Mouse (Mus musculus) natural killer cell, adult 2 months (primary cell): ENCODE measurements around the gene Btbd35f27.
"Not testable (repeated sequence)": the region's sequence is repeated elsewhere in the genome, so short reads cannot be mapped to it uniquely, and the experiment has no call there.

Experiments
- DNase-seq, 2 experiments: peaks; one replicate each; pipeline ENCODE4 v3.0.0; 2022; ENCODE audit warnings: low spot score in 2 of 2

The Btbd35f27 gene

DNA sequence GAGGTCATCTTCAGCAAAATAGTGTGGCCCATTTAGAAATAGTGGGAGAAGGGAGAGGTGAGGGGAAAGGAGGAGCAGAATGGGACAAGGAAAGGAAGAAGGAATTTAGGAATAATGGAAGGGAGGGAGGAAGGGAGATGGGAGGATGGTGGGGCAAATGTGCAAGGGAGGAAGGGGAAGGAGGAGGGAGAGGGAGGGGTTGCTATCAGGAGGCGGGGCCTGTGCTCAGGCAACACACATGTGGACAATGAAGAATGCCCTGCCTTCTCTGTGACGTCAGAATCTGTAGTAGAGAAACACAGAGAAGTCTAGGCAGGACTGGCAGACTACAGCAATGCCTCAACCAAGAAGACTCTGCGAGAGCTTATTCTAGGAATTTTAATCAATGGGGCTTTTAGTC lies at the start of gene Btbd35f27:
Btbd35f27 (plus strand) TSS at position 301 of the 400 bp plus-strand sequence.
- DNase-seq = not testable (repeated sequence)
